Mouse (Mus musculus): ENCODE results near the gene Abhd16b. TPM values are rescaled to one million over a fixed set of nuclear protein-coding genes. Genes with fewer than 3 reads are reported as not detected.

Abhd16b gene
- polyA plus RNA-seq, 1 experiment from 2014 or later, result 0.17 TPM

DNA sequence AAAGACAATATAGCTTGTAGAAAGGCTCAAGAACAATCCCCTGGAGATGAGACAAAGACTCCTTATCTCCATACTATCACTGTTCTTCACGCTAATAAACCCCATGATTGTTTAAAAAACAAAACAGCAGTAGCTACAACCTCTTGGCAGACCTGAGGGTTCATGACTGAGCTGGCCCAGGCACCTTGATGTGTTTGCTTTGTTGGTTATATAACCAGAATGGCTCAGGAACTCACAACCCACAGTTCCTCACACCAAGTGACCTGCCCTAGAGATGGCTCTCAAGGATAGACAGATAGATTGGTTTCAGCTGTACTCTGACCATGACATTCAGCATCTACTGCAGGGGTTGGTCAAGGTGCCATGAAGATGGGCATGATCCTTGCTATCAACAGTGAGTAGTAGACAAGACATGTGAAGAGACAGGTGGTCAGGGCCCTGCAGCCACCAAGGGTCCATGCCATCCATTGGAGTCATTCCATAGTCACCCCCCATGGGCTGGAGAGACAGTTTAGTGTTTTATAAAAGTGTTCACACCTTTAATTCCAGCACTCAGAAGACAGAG lies 31.4 kb upstream of the Abhd16b start:
- ATAC-seq (replicated peaks; ENCODE audit: extremely low read depth, insufficient read depth, low FRiP score), result no peak
- Histone ChIP-seq H3K4me3 (ENCODE audit: low read length) (no peak overlapping the region), H3K27ac (ENCODE audit: low read length) (no peak overlapping the region), H3K27me3 (ENCODE audit: control insufficient read depth, insufficient read depth, low read length) (peaks cover 3% of the 10 kb centered on the region; the same call in 1 of the 2 replicates), H3K9ac (ENCODE audit: low read length) (no peak overlapping the region), H3K4me2 (ENCODE audit: low read depth, low read length) (no peak overlapping the region), H3K9me3 (replicated peaks; ENCODE audit: control insufficient read depth, low read length) (no peaks in the 10 kb centered on the region), H3K36me3 (ENCODE audit: control insufficient read depth, insufficient read depth) (no peaks in the 10 kb centered on the region), H3K4me1 (ENCODE audit: control insufficient read depth, insufficient read depth, low read length) (peaks cover 12% of the 10 kb centered on the region; the same call in 1 of the 2 replicates)
- 85% methylated on average over 1 of the region's 1 CpGs for WGBS

DNA sequence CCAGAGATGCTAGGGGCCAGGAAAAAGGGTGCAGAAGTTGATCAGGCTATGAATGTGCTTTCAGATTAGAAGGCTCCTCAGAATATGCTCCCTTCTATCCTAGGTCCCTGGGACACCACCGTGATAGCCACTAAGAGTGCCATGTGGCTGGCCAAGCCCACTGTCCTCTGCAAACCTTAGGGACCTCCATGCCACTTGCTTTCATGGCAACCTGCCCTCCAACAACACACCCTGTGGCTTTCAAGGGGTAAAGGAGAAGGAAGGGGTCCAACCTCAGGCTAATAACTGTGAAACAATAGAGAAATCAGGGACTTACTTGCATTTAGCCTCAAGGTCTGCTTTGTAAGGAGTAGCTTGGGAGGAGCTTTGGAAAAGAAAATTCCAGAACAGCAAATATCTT lies 30.4 kb upstream of the Abhd16b start:
- H3K4me3 ChIP-seq (ENCODE audit: low read length), result no peak overlapping the region
- H3K27ac ChIP-seq (ENCODE audit: low read length), result no peak overlapping the region
- H3K9me3 ChIP-seq (replicated peaks; ENCODE audit: control insufficient read depth, low read length), result no peaks in the 10 kb centered on the region
- H3K4me2 ChIP-seq (ENCODE audit: low read depth, low read length), result no peak overlapping the region; the same call in 1 of the 2 replicates
- WGBS, result 86% methylated on average over 1 of the region's 1 CpGs
- H3K36me3 ChIP-seq (ENCODE audit: control insufficient read depth, insufficient read depth), result no peaks in the 10 kb centered on the region
- H3K27me3 ChIP-seq (ENCODE audit: control insufficient read depth, insufficient read depth, low read length), result peaks cover 3% of the 10 kb centered on the region; the same call in 1 of the 2 replicates
- no peak overlapping the region for H3K9ac ChIP-seq (ENCODE audit: low read length)
- ATAC-seq (replicated peaks; ENCODE audit: extremely low read depth, insufficient read depth, low FRiP score), result no peak
- H3K4me1 ChIP-seq (ENCODE audit: control insufficient read depth, insufficient read depth, low read length), result peaks cover 12% of the 10 kb centered on the region; the same call in 1 of the 2 replicates

DNA sequence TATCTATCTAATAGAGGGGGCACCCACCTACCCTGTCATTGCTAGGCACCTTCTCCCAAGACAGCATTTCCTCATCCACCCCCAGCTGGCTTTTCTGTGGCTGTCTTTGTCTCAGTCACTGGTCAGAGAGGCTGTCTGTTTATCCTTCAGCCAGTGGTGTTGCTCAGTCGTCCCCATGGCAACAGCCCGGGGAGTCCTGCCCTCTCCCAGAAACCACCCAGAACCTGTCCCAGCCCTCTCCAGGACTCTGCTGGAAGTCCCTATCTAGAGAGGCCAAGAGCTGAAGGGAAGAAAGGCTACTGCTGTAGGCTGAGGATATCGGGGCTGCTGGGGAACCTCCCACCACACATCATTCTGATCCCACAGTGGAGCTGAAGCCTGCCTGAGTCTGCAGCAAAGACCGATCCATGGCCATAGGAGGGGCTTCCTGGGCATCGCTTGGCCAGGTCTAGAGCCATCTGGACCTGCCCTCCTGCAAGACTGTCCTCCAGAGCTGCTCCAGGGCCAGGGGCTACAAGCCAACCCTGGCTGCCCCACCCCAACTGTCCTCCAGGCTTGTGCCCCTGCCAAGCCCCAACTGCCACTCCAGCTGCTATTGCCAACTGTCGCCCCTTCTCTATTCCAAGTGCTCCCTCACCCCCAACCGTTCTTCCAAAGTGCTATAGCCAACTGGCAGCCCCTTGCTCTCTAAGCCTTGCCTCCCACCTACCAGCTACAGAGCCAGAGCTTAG lies 29.8 kb upstream of the Abhd16b start:
- no peaks in the 10 kb centered on the region for H3K9me3 ChIP-seq (replicated peaks; ENCODE audit: control insufficient read depth, low read length)
- ATAC-seq (replicated peaks; ENCODE audit: extremely low read depth, insufficient read depth, low FRiP score), result peak; percentile 30; the same call in 1 of the 2 replicates
- peaks cover 3% of the 10 kb centered on the region; the same call in 1 of the 2 replicates for H3K27me3 ChIP-seq (ENCODE audit: control insufficient read depth, insufficient read depth, low read length)
- peak overlapping the region; percentile 43 for H3K4me2 ChIP-seq (ENCODE audit: low read depth, low read length)
- 0 out of 2 replicates have a peak, but pooled peaks cover 9% of the 10 kb centered on the region for H3K4me1 ChIP-seq (ENCODE audit: control insufficient read depth, insufficient read depth, low read length)
- no peak overlapping the region for H3K4me3 ChIP-seq (ENCODE audit: low read length)
- 34% methylated on average over 7 of the region's 7 CpGs for WGBS
- no peak overlapping the region for H3K27ac ChIP-seq (ENCODE audit: low read length)
- H3K36me3 ChIP-seq (ENCODE audit: control insufficient read depth, insufficient read depth), result no peaks in the 10 kb centered on the region
- H3K9ac ChIP-seq (ENCODE audit: low read length), result peak overlapping the region; percentile 43; the same call in 1 of the 2 replicates

DNA sequence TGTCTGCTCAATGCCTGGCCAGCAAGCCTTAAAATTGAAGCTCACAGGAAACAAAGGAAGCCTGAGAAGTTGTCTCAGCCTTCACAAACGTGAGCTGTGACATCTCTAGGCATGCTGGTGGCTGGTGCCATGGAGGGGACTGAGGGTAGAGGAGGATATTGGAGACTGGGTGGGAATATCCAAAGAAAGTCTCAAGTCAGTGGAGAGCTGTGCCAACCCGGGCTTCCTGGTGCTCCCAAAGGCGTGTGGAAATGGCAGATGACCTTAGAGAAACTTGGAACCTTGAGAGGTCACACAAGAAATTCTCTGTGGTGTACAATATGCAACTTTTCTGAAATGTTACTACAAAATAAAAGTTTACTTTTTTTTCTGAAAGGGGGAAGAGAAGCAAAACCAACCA lies 27.6 kb upstream of the Abhd16b start:
- ATAC-seq (replicated peaks; ENCODE audit: extremely low read depth, insufficient read depth, low FRiP score), result no peak
- Histone ChIP-seq H3K4me1 (ENCODE audit: control insufficient read depth, insufficient read depth, low read length) (peaks cover 9% of the 10 kb centered on the region), H3K9ac (ENCODE audit: low read length) (no peak overlapping the region), H3K4me2 (ENCODE audit: low read depth, low read length) (no peak overlapping the region), H3K4me3 (ENCODE audit: low read length) (no peak overlapping the region), H3K27ac (ENCODE audit: low read length) (no peak overlapping the region), H3K9me3 (replicated peaks; ENCODE audit: control insufficient read depth, low read length) (no peaks in the 10 kb centered on the region), H3K27me3 (ENCODE audit: control insufficient read depth, insufficient read depth, low read length) (peaks cover 3% of the 10 kb centered on the region; the same call in 1 of the 2 replicates), H3K36me3 (ENCODE audit: control insufficient read depth, insufficient read depth) (no peaks in the 10 kb centered on the region)
- 66% methylated on average over 3 of the region's 3 CpGs for WGBS

DNA sequence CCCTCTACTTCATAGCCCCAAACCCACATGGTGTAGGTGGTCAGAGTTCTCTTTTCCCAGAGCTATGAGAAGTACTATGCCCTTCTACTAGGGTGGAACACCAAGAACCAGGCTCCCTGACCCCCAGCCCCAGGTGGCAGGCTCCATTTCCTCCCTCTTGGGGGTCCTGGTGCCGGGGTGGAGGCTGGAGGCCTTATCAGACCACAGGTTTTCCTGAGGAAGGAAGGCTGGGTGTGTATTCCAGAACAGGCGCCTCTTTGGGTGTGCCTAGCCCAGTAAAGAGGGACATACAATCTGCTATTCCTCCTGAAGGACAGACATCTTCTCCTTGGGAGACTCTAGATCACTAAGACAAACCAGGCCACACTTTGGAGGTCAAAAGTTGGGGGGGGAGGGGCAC lies 22.7 kb upstream of the Abhd16b start:
- no peak overlapping the region for H3K9ac ChIP-seq (ENCODE audit: low read length)
- WGBS, result 61% methylated on average over 2 of the region's 2 CpGs
- no peaks in the 10 kb centered on the region for H3K36me3 ChIP-seq (ENCODE audit: control insufficient read depth, insufficient read depth)
- ATAC-seq (replicated peaks; ENCODE audit: extremely low read depth, insufficient read depth, low FRiP score), result no peak
- H3K4me3 ChIP-seq (ENCODE audit: low read length), result no peak overlapping the region
- H3K4me1 ChIP-seq (ENCODE audit: control insufficient read depth, insufficient read depth, low read length), result peaks cover 26% of the 10 kb centered on the region
- H3K27ac ChIP-seq (ENCODE audit: low read length), result peak overlapping the region; percentile 82
- no peaks in the 10 kb centered on the region for H3K27me3 ChIP-seq (ENCODE audit: control insufficient read depth, insufficient read depth, low read length)
- H3K4me2 ChIP-seq (ENCODE audit: low read depth, low read length), result no peak overlapping the region
- no peaks in the 10 kb centered on the region for H3K9me3 ChIP-seq (replicated peaks; ENCODE audit: control insufficient read depth, low read length)

DNA sequence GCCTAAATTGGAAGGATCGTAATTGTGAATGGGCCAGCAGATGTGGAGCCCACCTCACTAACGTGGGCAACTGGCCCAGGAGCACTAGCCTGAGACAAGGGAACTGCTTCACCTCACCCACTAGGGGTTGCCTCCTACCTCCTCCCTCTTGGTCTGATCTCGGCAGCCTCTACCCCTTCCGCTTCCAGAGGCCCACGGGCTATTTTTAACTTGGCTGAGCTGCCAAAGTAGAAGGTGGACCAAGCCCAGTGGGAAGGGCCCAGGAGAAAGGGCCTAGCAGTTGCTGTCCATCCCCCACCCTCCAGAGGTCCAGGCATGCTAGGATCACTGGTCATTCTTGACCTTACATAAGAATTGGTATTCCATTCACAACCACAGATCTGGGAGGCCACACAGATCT lies 21.8 kb upstream of the Abhd16b start:
- H3K4me2 ChIP-seq (ENCODE audit: low read depth, low read length), result peak overlapping the region; percentile 3; the same call in 1 of the 2 replicates

DNA sequence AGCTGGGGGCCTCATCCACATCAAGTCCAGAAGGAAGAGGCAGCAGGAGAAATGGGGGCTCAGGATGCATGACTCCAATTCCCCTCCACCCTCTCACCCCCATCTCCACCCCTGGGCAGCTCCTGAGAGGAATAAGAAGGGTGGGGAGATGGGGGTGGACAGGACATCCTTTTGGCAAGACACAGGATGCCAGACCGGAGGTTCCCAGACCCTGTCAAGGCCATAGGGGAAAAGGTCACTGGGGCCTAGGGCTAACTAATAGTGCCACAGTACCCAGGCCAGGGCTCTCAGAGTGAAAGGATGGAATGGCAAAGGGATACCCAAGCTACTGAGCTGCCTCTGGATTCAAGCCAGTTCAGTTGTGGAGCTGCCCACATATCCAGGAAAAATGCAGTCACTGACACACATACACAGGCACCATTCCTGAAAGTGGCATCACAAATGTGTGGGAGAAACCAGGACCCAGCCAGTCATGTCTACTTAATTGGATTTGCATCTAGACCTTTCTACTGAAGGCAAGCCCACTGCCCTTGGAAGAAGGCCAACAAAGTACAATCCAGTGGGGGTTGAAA lies 20.7 kb upstream of the Abhd16b start:
- no peaks in the 10 kb centered on the region for H3K27me3 ChIP-seq (ENCODE audit: control insufficient read depth, insufficient read depth, low read length)

More for the DNA sequence above, 21.8 kb upstream of the Abhd16b start:
- Histone ChIP-seq H3K27me3 (ENCODE audit: control insufficient read depth, insufficient read depth, low read length) (no peaks in the 10 kb centered on the region), H3K36me3 (ENCODE audit: control insufficient read depth, insufficient read depth) (no peaks in the 10 kb centered on the region), H3K4me3 (ENCODE audit: low read length) (no peak overlapping the region), H3K4me1 (ENCODE audit: control insufficient read depth, insufficient read depth, low read length) (peaks cover 26% of the 10 kb centered on the region), H3K9ac (ENCODE audit: low read length) (no peak overlapping the region), H3K9me3 (replicated peaks; ENCODE audit: control insufficient read depth, low read length) (no peaks in the 10 kb centered on the region), H3K27ac (ENCODE audit: low read length) (peak overlapping the region; percentile 82)
- 23% methylated on average over 5 of the region's 5 CpGs for WGBS
- peak; percentile 88 for ATAC-seq (replicated peaks; ENCODE audit: extremely low read depth, insufficient read depth, low FRiP score)

DNA sequence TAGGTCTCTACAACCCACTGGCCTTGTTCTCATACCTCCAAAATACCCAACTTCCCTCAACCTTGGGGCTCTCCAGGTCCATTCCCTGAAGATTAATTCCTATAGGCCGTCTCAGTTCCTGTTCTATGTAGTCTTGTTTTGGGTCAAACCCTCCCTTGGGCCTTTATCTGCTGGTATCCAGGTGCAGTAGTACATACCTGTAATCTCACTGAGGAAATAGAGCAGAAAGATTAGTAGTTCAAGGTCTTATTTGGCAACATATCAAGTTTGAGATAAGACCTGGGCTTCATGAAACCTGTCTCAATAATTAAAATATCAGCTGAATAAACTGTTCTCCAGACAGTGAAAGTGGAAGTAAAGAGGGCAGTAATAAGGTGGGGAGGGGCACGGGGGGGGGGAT lies 9.9 kb upstream of the Abhd16b start:
- no peaks in the 10 kb centered on the region for H3K9me3 ChIP-seq (replicated peaks; ENCODE audit: control insufficient read depth, low read length)
- 33% methylated on average over 2 of the region's 2 CpGs for WGBS
- peaks cover 14% of the 10 kb centered on the region for H3K4me1 ChIP-seq (ENCODE audit: control insufficient read depth, insufficient read depth, low read length)
- ATAC-seq (replicated peaks; ENCODE audit: extremely low read depth, insufficient read depth, low FRiP score), result no peak
- H3K27ac ChIP-seq (ENCODE audit: low read length), result peak overlapping the region; percentile 67
- H3K36me3 ChIP-seq (ENCODE audit: control insufficient read depth, insufficient read depth), result no peaks in the 10 kb centered on the region
- H3K4me3 ChIP-seq (ENCODE audit: low read length), result no peak overlapping the region; the same call in 1 of the 2 replicates
- peak overlapping the region; percentile 70; the same call in 1 of the 2 replicates for H3K9ac ChIP-seq (ENCODE audit: low read length)
- H3K27me3 ChIP-seq (ENCODE audit: control insufficient read depth, insufficient read depth, low read length), result no peaks in the 10 kb centered on the region
- peak overlapping the region; percentile 57 for H3K4me2 ChIP-seq (ENCODE audit: low read depth, low read length)

More for the DNA sequence above, 20.7 kb upstream of the Abhd16b start:
- H3K9me3 ChIP-seq (replicated peaks; ENCODE audit: control insufficient read depth, low read length), result no peaks in the 10 kb centered on the region
- H3K27ac ChIP-seq (ENCODE audit: low read length), result peak overlapping the region; percentile 52
- H3K4me1 ChIP-seq (ENCODE audit: control insufficient read depth, insufficient read depth, low read length), result peaks cover 26% of the 10 kb centered on the region
- 58% methylated on average over 1 of the region's 1 CpGs for WGBS
- H3K9ac ChIP-seq (ENCODE audit: low read length), result no peak overlapping the region
- no peak overlapping the region for H3K4me3 ChIP-seq (ENCODE audit: low read length)
- H3K4me2 ChIP-seq (ENCODE audit: low read depth, low read length), result no peak overlapping the region
- H3K36me3 ChIP-seq (ENCODE audit: control insufficient read depth, insufficient read depth), result no peaks in the 10 kb centered on the region
- ATAC-seq (replicated peaks; ENCODE audit: extremely low read depth, insufficient read depth, low FRiP score), result peak; percentile 35; the same call in 1 of the 2 replicates

All from heart, embryonic 16.5 days (tissue).